Mouse (Mus musculus) MEL (cell line): ENCODE data around the gene Col12a1. TPM values are rescaled to one million over a fixed set of nuclear protein-coding genes. Genes with fewer than 3 reads are reported as not detected.

Experiments
- DNase-seq: peaks from one replicate; pipeline ENCODE4 v3.0.0; 2011; ENCODE audit warnings: low read depth, low spot score
- H3K27ac ChIP-seq: 2 replicates; pipeline ENCODE4 v1.5.1; 2012; ENCODE audit warnings: low read depth, mild to moderate bottlenecking, control low read depth, low read length, moderate library complexity; ENCODE audit not compliant: control insufficient read depth
- H3K27me3 ChIP-seq, 2 experiments: fragments of 150-350 bp in 1 of 2; sonication (generic) in 1 of 2; 2 replicates each; pipeline ENCODE4 v1.6.1; 2012; ENCODE audit warnings: low read length in 2 of 2, mild to moderate bottlenecking in 2 of 2, improper control_type of control experiment in 1 of 2, moderate library complexity in 1 of 2; ENCODE audit not compliant: insufficient read depth in 2 of 2, control insufficient read depth in 1 of 2
- H3K36me3 ChIP-seq, 2 experiments: 2 replicates each; pipeline ENCODE4 v1.6.1; 2012 to 2014; ENCODE audit warnings: low read length in 2 of 2, improper control_type of control experiment in 1 of 2, inconsistent platforms in 1 of 2, mild to moderate bottlenecking in 1 of 2; ENCODE audit not compliant: insufficient read depth in 2 of 2, control insufficient read depth in 1 of 2
- H3K4me1 ChIP-seq, 2 experiments: fragments of 150-350 bp in 1 of 2; sonication (generic) in 1 of 2; 2 replicates each; pipeline ENCODE4 v1.6.1; 2012; ENCODE audit warnings: low read length in 2 of 2, improper control_type of control experiment in 1 of 2, mild to moderate bottlenecking in 1 of 2; ENCODE audit not compliant: insufficient read depth in 2 of 2, control insufficient read depth in 1 of 2
- H3K4me3 ChIP-seq, 2 experiments: fragments of 150-350 bp in 1 of 2; sonication (generic) in 1 of 2; 2 replicates each; pipeline ENCODE4 v1.5.1; 2012; ENCODE audit warnings: low read depth in 2 of 2, low read length in 2 of 2, mild to moderate bottlenecking in 2 of 2, moderate library complexity in 2 of 2, control low read depth in 1 of 2, improper control_type of control experiment in 1 of 2; ENCODE audit not compliant: control insufficient read depth in 1 of 2, insufficient read depth in 1 of 2
- H3K79me2 ChIP-seq: 2 replicates; pipeline ENCODE4 v1.6.1; 2012; ENCODE audit warnings: mild to moderate bottlenecking, low read length, moderate library complexity; ENCODE audit not compliant: control insufficient read depth, poor library complexity, insufficient read depth
- H3K9ac ChIP-seq: 2 replicates; pipeline ENCODE4 v1.6.1; 2012; ENCODE audit warnings: low read depth, mild to moderate bottlenecking, control low read depth, low read length, moderate library complexity; ENCODE audit not compliant: control insufficient read depth, poor library complexity, severe bottlenecking
- H3K9me3 ChIP-seq: fragments of 150-350 bp; sonication (generic); replicated peaks from 2 replicates; pipeline ENCODE4 v1.6.1; 2012; ENCODE audit warnings: mild to moderate bottlenecking, low read length, improper control_type of control experiment, moderate library complexity; ENCODE audit not compliant: insufficient read depth
- BHLHE40 ChIP-seq: IDR thresholded peaks from 2 replicates; pipeline ENCODE4 v1.6.1; 2012; ENCODE audit warnings: low read depth, mild to moderate bottlenecking, inconsistent platforms, low read length, improper control_type of control experiment, borderline replicate concordance
- CHD2 ChIP-seq: IDR thresholded peaks from 2 replicates; pipeline ENCODE4 v1.6.1; 2011; ENCODE audit warnings: low read length, improper control_type of control experiment
- CTCF ChIP-seq, 3 experiments: IDR thresholded peaks in 2 of 3; conservative IDR thresholded peaks in 1 of 3; 2 replicates each; pipeline ENCODE4 v1.5.1; 2011 to 2012; ENCODE audit warnings: low read length in 3 of 3, low read depth in 2 of 3, mild to moderate bottlenecking in 2 of 3, improper control_type of control experiment in 1 of 3, inconsistent platforms in 1 of 3, mixed read lengths in 1 of 3, moderate library complexity in 1 of 3; ENCODE audit not compliant: control insufficient read depth in 1 of 3, insufficient read depth in 1 of 3, poor library complexity in 1 of 3, severe bottlenecking in 1 of 3
- E2F4 ChIP-seq: IDR thresholded peaks from 2 replicates; pipeline ENCODE4 v1.6.1; 2011; ENCODE audit warnings: low read depth, low read length, improper control_type of control experiment, borderline replicate concordance
- ETS1 ChIP-seq: IDR thresholded peaks from 2 replicates; pipeline ENCODE4 v1.6.1; 2012; ENCODE audit warnings: low read depth, mild to moderate bottlenecking, inconsistent platforms, low read length, improper control_type of control experiment, moderate library complexity
- GATA1 ChIP-seq: IDR thresholded peaks from 2 replicates; pipeline ENCODE4 v1.6.1; 2011; ENCODE audit warnings: low read depth, low read length, improper control_type of control experiment
- HCFC1 ChIP-seq: IDR thresholded peaks from 2 replicates; pipeline ENCODE4 v1.6.1; 2012; ENCODE audit warnings: low read depth, mild to moderate bottlenecking, inconsistent platforms, low read length, improper control_type of control experiment, moderate library complexity
- KAT2A ChIP-seq: conservative IDR thresholded peaks from 2 replicates; pipeline ENCODE4 v1.6.1; 2012; ENCODE audit warnings: low read depth, low read length, improper control_type of control experiment, inconsistent platforms
- MAFK ChIP-seq: IDR thresholded peaks from 2 replicates; pipeline ENCODE4 v1.6.1; 2011; ENCODE audit warnings: low read depth, mild to moderate bottlenecking, low read length, improper control_type of control experiment, borderline replicate concordance
- MAX ChIP-seq: IDR thresholded peaks from 2 replicates; pipeline ENCODE4 v1.6.1; 2011; ENCODE audit warnings: low read length, improper control_type of control experiment
- MXI1 ChIP-seq: IDR thresholded peaks from 2 replicates; pipeline ENCODE4 v1.6.1; 2011; ENCODE audit warnings: mild to moderate bottlenecking, low read depth, low read length, improper control_type of control experiment
- MYC ChIP-seq: IDR thresholded peaks from 2 replicates; pipeline ENCODE4 v1.6.1; 2011; ENCODE audit warnings: low read depth, mild to moderate bottlenecking, low read length, improper control_type of control experiment, moderate library complexity
- POLR2A ChIP-seq, 2 experiments: IDR thresholded peaks; 2 replicates each; pipeline ENCODE4 v1.6.1; 2011 to 2012; ENCODE audit warnings: low read length in 2 of 2, mild to moderate bottlenecking in 2 of 2, control low read depth in 1 of 2, improper control_type of control experiment in 1 of 2, low read depth in 1 of 2, moderate library complexity in 1 of 2; ENCODE audit not compliant: control insufficient read depth in 1 of 2, insufficient read depth in 1 of 2, poor library complexity in 1 of 2
- POLR2AphosphoS5 ChIP-seq: IDR thresholded peaks from 2 replicates; pipeline ENCODE4 v1.6.1; 2012; ENCODE audit warnings: low read depth, borderline replicate concordance, mild to moderate bottlenecking, inconsistent platforms, low read length, moderate library complexity, mixed read lengths
- RAD21 ChIP-seq: IDR thresholded peaks from 2 replicates; pipeline ENCODE4 v1.6.1; 2011; ENCODE audit warnings: mild to moderate bottlenecking, low read depth, low read length, improper control_type of control experiment
- TAL1 ChIP-seq: IDR thresholded peaks from 2 replicates; pipeline ENCODE4 v1.6.1; 2012; ENCODE audit warnings: mild to moderate bottlenecking, inconsistent platforms, low read length, moderate library complexity, mixed read lengths
- UBTF ChIP-seq: IDR thresholded peaks from 2 replicates; pipeline ENCODE4 v1.6.1; 2012; ENCODE audit warnings: low read depth, mild to moderate bottlenecking, inconsistent platforms, low read length, improper control_type of control experiment, moderate library complexity, borderline replicate concordance; ENCODE audit not compliant: insufficient read depth
- USF1 ChIP-seq: IDR thresholded peaks from 2 replicates; pipeline ENCODE4 v1.6.1; 2014; ENCODE audit warnings: low read depth, mild to moderate bottlenecking, inconsistent platforms, low read length, improper control_type of control experiment, moderate library complexity
- ZC3H11A ChIP-seq: IDR thresholded peaks from 2 replicates; pipeline ENCODE4 v1.6.1; 2012; ENCODE audit warnings: low read depth, mild to moderate bottlenecking, inconsistent platforms, low read length, improper control_type of control experiment
- ZMIZ1 ChIP-seq: IDR thresholded peaks from 2 replicates; pipeline ENCODE4 v1.6.1; 2012; ENCODE audit warnings: low read depth, mild to moderate bottlenecking, inconsistent platforms, low read length, improper control_type of control experiment, moderate library complexity
- polyA plus RNA-seq, 2 experiments: library from polyadenylated mRNA; stranded (reverse) in 1 of 2; unstranded in 1 of 2; fragments of >175 nt in 1 of 2; fragments of >200 nt in 1 of 2; gene quantifications; 2 replicates each; pipeline versions ENCODE4 v1.2.1 to v1.2.4; 2012; ENCODE audit warnings: low replicate concordance in 2 of 2, low read depth in 1 of 2; ENCODE audit not compliant: insufficient read length in 2 of 2, insufficient read depth in 1 of 2, missing spikeins in 1 of 2
- total RNA-seq: library from RNA; depleted of rRNA; stranded (reverse); fragments of 300-350 nt; gene quantifications from 2 replicates; pipeline ENCODE4 v1.2.3, GENCODE M21; 2012

Col12a1 gene
- total and polyA plus RNA-seq, 3 experiments = 0.13 TPM; not detected in 2

DNA sequence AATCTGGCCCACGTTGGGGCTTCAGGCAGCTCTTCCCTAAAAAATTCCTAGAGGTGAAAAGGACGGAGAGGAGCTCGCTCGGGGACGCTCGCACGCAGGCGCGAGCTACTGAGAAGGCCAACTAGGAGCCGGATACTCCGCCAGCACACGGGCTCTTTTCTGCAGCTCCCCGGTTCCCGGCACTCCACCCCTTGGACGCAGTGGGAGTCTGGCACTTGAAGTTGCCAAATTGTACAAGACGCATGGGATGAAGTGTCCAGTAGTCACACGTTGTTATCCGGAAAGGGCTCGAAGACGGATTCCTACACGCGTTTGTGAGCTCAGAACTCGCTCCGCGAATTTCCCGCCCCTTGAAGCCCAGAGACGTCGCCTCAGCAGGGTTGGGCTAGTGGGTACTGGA is 820 bp upstream of the Col12a1 start:
- H3K9me3 ChIP-seq = no peaks in the 10 kb centered on the region
- H3K9ac ChIP-seq = no peak overlapping the region
- no peak for TF ChIP-seq KAT2A
- TF ChIP-seq UBTF = no peak
- TF ChIP-seq ETS1 = no peak
- no peak for TF ChIP-seq ZMIZ1
- TF ChIP-seq USF1 = no peak
- TF ChIP-seq RAD21 = no peak
- TF ChIP-seq CTCF (IDR thresholded peaks at IDR 0.05 in 2 of 3, conservative IDR thresholded peaks at IDR 0.05 in 1 of 3; ENCODE audit: control insufficient read depth in 1 of 3, insufficient read depth in 1 of 3, low read depth in 2 of 3, low read length in 3 of 3, poor library complexity in 1 of 3, severe bottlenecking in 1 of 3) = no peak
- no peak for TF ChIP-seq BHLHE40
- no peak for TF ChIP-seq E2F4
- no peak for TF ChIP-seq MAFK
- no peak for TF ChIP-seq POLR2AphosphoS5
- no peak for TF ChIP-seq MYC
- no peak for TF ChIP-seq MXI1
- no peak for TF ChIP-seq ZC3H11A
- no peak for TF ChIP-seq TAL1
- no peak for TF ChIP-seq CHD2
- no peak for TF ChIP-seq HCFC1
- no peak overlapping the region for H3K4me3 ChIP-seq
- H3K4me1 ChIP-seq = no peaks in the 10 kb centered on the region
- H3K27ac ChIP-seq = no peak overlapping the region
- H3K79me2 ChIP-seq = no peaks in the 10 kb centered on the region
- no peaks in the 10 kb centered on the region for H3K27me3 ChIP-seq
- DNase-seq = no peak
- H3K36me3 ChIP-seq = no peaks in the 10 kb centered on the region

DNA sequence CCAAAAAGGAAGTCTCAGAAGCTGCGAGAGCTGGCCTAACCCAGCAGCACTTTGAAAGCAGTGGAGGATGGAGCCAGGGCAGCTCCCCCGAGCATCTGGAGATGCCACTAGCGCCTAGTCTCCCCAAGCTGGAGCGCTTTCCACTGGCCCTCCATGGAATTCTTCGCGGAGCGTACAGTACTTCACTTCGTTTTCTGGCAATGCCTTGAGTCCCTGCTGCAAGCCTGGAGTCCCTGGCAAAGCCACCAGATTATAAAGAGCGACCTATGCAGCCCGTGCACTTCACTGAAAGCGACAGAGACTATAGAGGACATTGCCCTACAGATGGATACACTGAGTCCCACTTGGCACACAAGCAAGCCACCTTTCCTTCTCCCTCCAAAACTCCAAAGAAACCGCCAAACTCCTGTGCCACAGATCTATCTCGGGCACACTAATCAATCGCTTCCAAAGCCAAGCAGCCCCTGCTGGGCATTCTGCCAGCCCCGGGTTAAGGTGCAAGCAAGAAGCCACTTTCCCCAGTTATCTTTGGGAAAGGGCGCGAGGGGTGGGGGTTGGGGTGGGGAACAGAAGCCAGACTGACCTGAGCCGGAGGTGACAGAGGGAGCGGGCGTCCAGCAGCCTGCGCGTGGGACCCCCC is 675 bp downstream of the Col12a1 start:
- Histone ChIP-seq H3K4me3 (no peak overlapping the region), H3K9me3 (no peaks in the 10 kb centered on the region), H3K9ac (no peak overlapping the region), H3K36me3 (no peaks in the 10 kb centered on the region), H3K27me3 (no peaks in the 10 kb centered on the region), H3K79me2 (no peaks in the 10 kb centered on the region), H3K27ac (no peak overlapping the region), H3K4me1 (no peaks in the 10 kb centered on the region)
- TF ChIP-seq ETS1 (no peak), CTCF (IDR thresholded peaks at IDR 0.05 in 2 of 3, conservative IDR thresholded peaks at IDR 0.05 in 1 of 3; ENCODE audit: control insufficient read depth in 1 of 3, insufficient read depth in 1 of 3, low read depth in 2 of 3, low read length in 3 of 3, poor library complexity in 1 of 3, severe bottlenecking in 1 of 3) (no peak), GATA1 (no peak), MAX (no peak), POLR2A (IDR thresholded peaks at IDR 0.05; ENCODE audit: control insufficient read depth in 1 of 2, insufficient read depth in 1 of 2, low read depth in 1 of 2, low read length in 2 of 2, poor library complexity in 1 of 2) (no peak)
- DNase-seq = no peak
